Mouse (Mus musculus): ENCODE results near the gene Ipo5. TPM values are rescaled to one million over a fixed set of nuclear protein-coding genes. Genes with fewer than 3 reads are reported as not detected.
A peak's percentile ranks its signal among the peaks of the same experiment; 100 is the strongest.

The Ipo5 gene
- polyA plus RNA-seq, 2 experiments = 41.9 to 48.4 TPM

GRCm38 (mm10) chr14:120945146-120945545 is 34.1 kb downstream of the Ipo5 start:
- Histone ChIP-seq H3K27me3 (ENCODE audit: control insufficient read depth, insufficient read depth, low read length) (no peaks in the 10 kb centered on the region), H3K27ac (no peak overlapping the region), H3K4me1 (replicated peaks; ENCODE audit: control insufficient read depth in 2 of 2, insufficient read depth in 2 of 2, low read length in 1 of 2) (no peaks in the 10 kb centered on the region), H3K4me2 (ENCODE audit: low read depth) (no peak overlapping the region), H3K4me3 (ENCODE audit: insufficient read depth in 1 of 2, low read depth in 2 of 2, low read length in 2 of 2) (no peak overlapping the region), H3K36me3 (replicated peaks; ENCODE audit: control insufficient read depth, insufficient read depth, low read depth) (peaks cover 74% of the 10 kb centered on the region), H3K9me3 (ENCODE audit: control insufficient read depth, low read length) (no peaks in the 10 kb centered on the region), H3K9ac (replicated peaks) (no peak overlapping the region)
- 82% methylated on average over 7 of the region's 7 CpGs for WGBS (ENCODE audit: insufficient replicate concordance)
- no peak for ATAC-seq (ENCODE audit: insufficient read depth)
- no peak for DNase-seq (ENCODE audit: low read depth in 3 of 3, low spot score in 3 of 3)
- no peak for TF ChIP-seq EP300 (IDR thresholded peaks at IDR 0.05; ENCODE audit: low read depth)
- no peak for TF ChIP-seq CTCF (IDR thresholded peaks at IDR 0.05; ENCODE audit: low read depth)

GRCm38 (mm10) chr14:120947104-120947503 is 36.1 kb downstream of the Ipo5 start:
- Histone ChIP-seq H3K9me3 (ENCODE audit: control insufficient read depth, low read length) (no peaks in the 10 kb centered on the region), H3K27me3 (ENCODE audit: control insufficient read depth, insufficient read depth, low read length) (no peaks in the 10 kb centered on the region), H3K4me2 (ENCODE audit: low read depth) (no peak overlapping the region), H3K36me3 (replicated peaks; ENCODE audit: control insufficient read depth, insufficient read depth, low read depth) (peaks cover 56% of the 10 kb centered on the region), H3K9ac (replicated peaks) (no peak overlapping the region), H3K4me1 (replicated peaks; ENCODE audit: control insufficient read depth in 2 of 2, insufficient read depth in 2 of 2, low read length in 1 of 2) (no peaks in the 10 kb centered on the region), H3K4me3 (ENCODE audit: insufficient read depth in 1 of 2, low read depth in 2 of 2, low read length in 2 of 2) (no peak overlapping the region), H3K27ac (no peak overlapping the region)
- no peak for ATAC-seq (ENCODE audit: insufficient read depth)
- no peak for DNase-seq (ENCODE audit: low read depth in 3 of 3, low spot score in 3 of 3)
- WGBS (ENCODE audit: insufficient replicate concordance) = 84% methylated on average over 8 of the region's 8 CpGs
- TF ChIP-seq EP300 (IDR thresholded peaks at IDR 0.05; ENCODE audit: low read depth) = no peak
- TF ChIP-seq CTCF (IDR thresholded peaks at IDR 0.05; ENCODE audit: low read depth) = no peak

GRCm38 (mm10) chr14:120949002-120949401 is 38.0 kb downstream of the Ipo5 start:
- peaks cover 38% of the 10 kb centered on the region for H3K36me3 ChIP-seq (replicated peaks; ENCODE audit: control insufficient read depth, insufficient read depth, low read depth)
- H3K27me3 ChIP-seq (ENCODE audit: control insufficient read depth, insufficient read depth, low read length) = no peaks in the 10 kb centered on the region

GRCm38 (mm10) chr14:120950068-120950467 is 39.0 kb downstream of the Ipo5 start:
- no peak for ATAC-seq (ENCODE audit: insufficient read depth)
- DNase-seq (ENCODE audit: low read depth in 3 of 3, low spot score in 3 of 3) = no peak
- Histone ChIP-seq H3K9me3 (ENCODE audit: control insufficient read depth, low read length) (no peaks in the 10 kb centered on the region), H3K27ac (no peak overlapping the region), H3K9ac (replicated peaks) (no peak overlapping the region), H3K36me3 (replicated peaks; ENCODE audit: control insufficient read depth, insufficient read depth, low read depth) (peaks cover 27% of the 10 kb centered on the region), H3K27me3 (ENCODE audit: control insufficient read depth, insufficient read depth, low read length) (no peaks in the 10 kb centered on the region), H3K4me1 (replicated peaks; ENCODE audit: control insufficient read depth in 2 of 2, insufficient read depth in 2 of 2, low read length in 1 of 2) (no peaks in the 10 kb centered on the region), H3K4me2 (ENCODE audit: low read depth) (no peak overlapping the region), H3K4me3 (ENCODE audit: insufficient read depth in 1 of 2, low read depth in 2 of 2, low read length in 2 of 2) (no peak overlapping the region)
- WGBS (ENCODE audit: insufficient replicate concordance) = 57% methylated on average over 2 of the region's 2 CpGs
- TF ChIP-seq EP300 (IDR thresholded peaks at IDR 0.05; ENCODE audit: low read depth) (no peak), CTCF (IDR thresholded peaks at IDR 0.05; ENCODE audit: low read depth) (no peak)

More at GRCm38 (mm10) chr14:120949002-120949401, 38.0 kb downstream of the Ipo5 start:
- Histone ChIP-seq H3K9ac (replicated peaks) (no peak overlapping the region), H3K4me1 (replicated peaks; ENCODE audit: control insufficient read depth in 2 of 2, insufficient read depth in 2 of 2, low read length in 1 of 2) (no peaks in the 10 kb centered on the region), H3K4me2 (ENCODE audit: low read depth) (no peak overlapping the region), H3K9me3 (ENCODE audit: control insufficient read depth, low read length) (no peaks in the 10 kb centered on the region), H3K27ac (no peak overlapping the region), H3K4me3 (ENCODE audit: insufficient read depth in 1 of 2, low read depth in 2 of 2, low read length in 2 of 2) (no peak overlapping the region)
- ATAC-seq (ENCODE audit: insufficient read depth) (no peak), DNase-seq (ENCODE audit: low read depth in 3 of 3, low spot score in 3 of 3) (no peak)
- TF ChIP-seq CTCF (IDR thresholded peaks at IDR 0.05; ENCODE audit: low read depth) = peak; percentile 68
- TF ChIP-seq EP300 (IDR thresholded peaks at IDR 0.05; ENCODE audit: low read depth) = no peak
- 72% methylated on average over 5 of the region's 5 CpGs for WGBS (ENCODE audit: insufficient replicate concordance)

GRCm38 (mm10) chr14:120952434-120952833 is 41.4 kb downstream of the Ipo5 start:
- H3K4me1 ChIP-seq (replicated peaks; ENCODE audit: control insufficient read depth in 2 of 2, insufficient read depth in 2 of 2, low read length in 1 of 2) = no peaks in the 10 kb centered on the region
- peaks cover 9% of the 10 kb centered on the region for H3K36me3 ChIP-seq (replicated peaks; ENCODE audit: control insufficient read depth, insufficient read depth, low read depth)
- H3K9ac ChIP-seq (replicated peaks) = no peak overlapping the region
- DNase-seq (ENCODE audit: low read depth in 3 of 3, low spot score in 3 of 3) (no peak), ATAC-seq (ENCODE audit: insufficient read depth) (no peak)
- no peaks in the 10 kb centered on the region for H3K27me3 ChIP-seq (ENCODE audit: control insufficient read depth, insufficient read depth, low read length)
- H3K27ac ChIP-seq = no peak overlapping the region
- no peak for TF ChIP-seq EP300 (IDR thresholded peaks at IDR 0.05; ENCODE audit: low read depth)
- peak; percentile 60 for TF ChIP-seq CTCF (IDR thresholded peaks at IDR 0.05; ENCODE audit: low read depth)
- no peaks in the 10 kb centered on the region for H3K9me3 ChIP-seq (ENCODE audit: control insufficient read depth, low read length)
- no peak overlapping the region for H3K4me2 ChIP-seq (ENCODE audit: low read depth)
- no peak overlapping the region for H3K4me3 ChIP-seq (ENCODE audit: insufficient read depth in 1 of 2, low read depth in 2 of 2, low read length in 2 of 2)
- 40% methylated on average over 2 of the region's 2 CpGs for WGBS (ENCODE audit: insufficient replicate concordance)
